Mouse (Mus musculus): ENCODE results near the gene 2200002D01Rik.
A peak's percentile ranks its signal among the peaks of the same experiment; 100 is the strongest.

2200002D01Rik gene

GRCm38 (mm10) chr7:29248261-29248841 is at the start of gene 2200002D01Rik:
Gene 2200002D01Rik, minus strand, starts transcription at chr7:29248466.
- no peak for DNase-seq

- DNase-seq, result peak; percentile 79 to 82
These were observed 48.7 kb upstream of the 2200002D01Rik start for GRCm38 (mm10) chr7:29296998-29297397.

GRCm38 (mm10) chr7:29295861-29296647 is 47.8 kb upstream of the 2200002D01Rik start:
- no peak for DNase-seq

GRCm38 (mm10) chr7:29294111-29294761 is 46.0 kb upstream of the 2200002D01Rik start:
- no peak for DNase-seq

GRCm38 (mm10) chr7:29293131-29294065 is 45.1 kb upstream of the 2200002D01Rik start:
- DNase-seq, result no peak

- no peak for DNase-seq
These were observed 44.3 kb upstream of the 2200002D01Rik start for GRCm38 (mm10) chr7:29292458-29293098.

- DNase-seq, result peak; percentile 77 to 80
These were observed 43.6 kb upstream of the 2200002D01Rik start for GRCm38 (mm10) chr7:29291616-29292457.

GRCm38 (mm10) chr7:29290691-29291485 is 42.6 kb upstream of the 2200002D01Rik start:
- peak; percentile 31 to 44 for DNase-seq

GRCm38 (mm10) chr7:29289856-29290255 is 41.6 kb upstream of the 2200002D01Rik start:
- no peak for DNase-seq

- DNase-seq, result peak; percentile 80 to 88
These were observed 40.8 kb upstream of the 2200002D01Rik start, which contains the start of gene Ppp1r14a for GRCm38 (mm10) chr7:29288942-29289638. Gene Ppp1r14a, plus strand, starts transcription at chr7:29289308.

GRCm38 (mm10) chr7:29288079-29288478 is 39.8 kb upstream of the 2200002D01Rik start:
- no peak for DNase-seq

GRCm38 (mm10) chr7:29287481-29287880 is 39.2 kb upstream of the 2200002D01Rik start:
- DNase-seq, result no peak

GRCm38 (mm10) chr7:29284523-29284922 is 36.3 kb upstream of the 2200002D01Rik start:
- DNase-seq, result no peak

GRCm38 (mm10) chr7:29283876-29284275 is 35.6 kb upstream of the 2200002D01Rik start:
- no peak for DNase-seq

GRCm38 (mm10) chr7:29282074-29282554 is 33.8 kb upstream of the 2200002D01Rik start:
- no peak for DNase-seq

- DNase-seq, result peak; percentile 82 to 86
These were observed 33.2 kb upstream of the 2200002D01Rik start, which contains the start of gene Spint2 for GRCm38 (mm10) chr7:29281201-29282073. Gene Spint2, minus strand, starts transcription at chr7:29281912.

- peak in 1 of 2 experiments; percentile 29 for DNase-seq
These were observed 32.5 kb upstream of the 2200002D01Rik start for GRCm38 (mm10) chr7:29280801-29281200.

GRCm38 (mm10) chr7:29279924-29280323 is 31.7 kb upstream of the 2200002D01Rik start:
- no peak for DNase-seq

Measured in cerebellum, postnatal 14 days (tissue).